Mouse (Mus musculus) lung, embryonic 14.5 days (tissue): ENCODE measurements around the gene Plekha5. TPM values are rescaled to one million over a fixed set of nuclear protein-coding genes. Genes with fewer than 3 reads are reported as not detected.

Experiments used
- ATAC-seq: fragments of 200-750 bp; cut with Nextera tagmentation; 2 replicates; pipeline ENCODE4 v1.8.0; 2017; ENCODE audit warnings: mild to moderate bottlenecking, moderate TSS enrichment, moderate library complexity; ENCODE audit not compliant: insufficient read depth
- DNase-seq: peaks from one replicate; pipeline ENCODE4 v3.0.0-alpha.2; 2015
- H3K27ac ChIP-seq: fragments of 300-500 bp; sonication (generic); 2 replicates; pipeline ENCODE4 v1.5.1; 2014; ENCODE audit warnings: low read depth, mild to moderate bottlenecking, moderate library complexity
- H3K27me3 ChIP-seq: fragments of 300-500 bp; sonication (generic); 2 replicates; pipeline ENCODE4 v1.6.1; 2014; ENCODE audit warnings: low read length, control low read depth; ENCODE audit not compliant: insufficient read depth
- H3K36me3 ChIP-seq: fragments of 300-500 bp; sonication (generic); 2 replicates; pipeline ENCODE4 v1.6.1; 2014; ENCODE audit warnings: control low read depth; ENCODE audit not compliant: insufficient read depth
- H3K4me1 ChIP-seq: fragments of 300-500 bp; sonication (generic); 2 replicates; pipeline ENCODE4 v1.6.1; 2014; ENCODE audit warnings: antibody characterized with exemption, control low read depth; ENCODE audit not compliant: insufficient read depth
- H3K4me2 ChIP-seq: fragments of 300-500 bp; sonication (generic); 2 replicates; pipeline ENCODE4 v1.6.1; 2014; ENCODE audit warnings: mild to moderate bottlenecking
- H3K4me3 ChIP-seq: fragments of 300-500 bp; sonication (generic); 2 replicates; pipeline ENCODE4 v1.5.1; 2014; ENCODE audit warnings: low read depth, low read length
- H3K9ac ChIP-seq: fragments of 300-500 bp; sonication (generic); 2 replicates; pipeline ENCODE4 v1.6.1; 2014
- H3K9me3 ChIP-seq: fragments of 300-500 bp; sonication (generic); 2 replicates; pipeline ENCODE4 v1.6.1; 2016; ENCODE audit warnings: low read depth, low read length, control low read depth
- CTCF ChIP-seq: IDR thresholded peaks from 2 replicates; pipeline ENCODE4 v1.5.1; 2016; ENCODE audit warnings: antibody characterized with exemption, low read depth
- WGBS: fragments of 180-500 bp; shearing (Covaris S2); extraction: QIAGEN DNeasy Blood & Tissue Kit; methylation state at CpG from one replicate; pipeline ENCODE4 v1.1.7; 2014; 5-methylcytosine and 5-hydroxymethylcytosine counted together
- polyA plus RNA-seq: library from polyadenylated mRNA; unstranded; fragments of >200 nt; fragmentation: Nextera tagmentation; extraction: Ambion mirVana; gene quantifications from 2 replicates; pipeline ENCODE4 v1.2.1, GENCODE M21; 2014

Gene Plekha5
- polyA plus RNA-seq, 1 experiment from 2014 or later = 54.3 TPM

DNA sequence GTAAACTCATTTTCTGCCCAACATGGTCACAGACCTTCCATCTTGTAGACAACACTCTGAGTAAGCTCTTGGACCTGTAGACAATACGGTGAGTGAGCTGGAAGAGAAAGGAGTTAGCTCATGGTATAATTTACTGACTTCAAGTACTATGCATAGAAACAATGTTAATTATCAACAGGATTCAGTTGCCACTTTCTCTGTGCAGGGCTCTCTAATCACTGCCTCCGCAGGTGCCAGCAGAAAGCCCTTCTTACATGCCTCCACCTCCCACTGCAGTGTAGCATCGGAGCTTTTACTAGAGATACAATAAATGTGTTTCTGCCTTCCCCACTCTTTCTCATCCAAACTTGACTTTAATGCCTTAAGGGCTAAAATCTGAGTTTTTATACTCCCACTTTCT, 11.9 kb upstream of the Plekha5 start:
- no peaks in the 10 kb centered on the region for H3K4me1 ChIP-seq
- ATAC-seq (no peak), DNase-seq (no peak)
- WGBS = 84% methylated on average over 3 of the region's 3 CpGs
- no peaks in the 10 kb centered on the region for H3K36me3 ChIP-seq
- no peak for TF ChIP-seq CTCF
- no peak overlapping the region for H3K4me2 ChIP-seq
- H3K27ac ChIP-seq = no peak overlapping the region
- H3K9ac ChIP-seq = no peak overlapping the region
- H3K4me3 ChIP-seq = no peak overlapping the region
- H3K9me3 ChIP-seq = no peaks in the 10 kb centered on the region
- H3K27me3 ChIP-seq = no peaks in the 10 kb centered on the region

DNA sequence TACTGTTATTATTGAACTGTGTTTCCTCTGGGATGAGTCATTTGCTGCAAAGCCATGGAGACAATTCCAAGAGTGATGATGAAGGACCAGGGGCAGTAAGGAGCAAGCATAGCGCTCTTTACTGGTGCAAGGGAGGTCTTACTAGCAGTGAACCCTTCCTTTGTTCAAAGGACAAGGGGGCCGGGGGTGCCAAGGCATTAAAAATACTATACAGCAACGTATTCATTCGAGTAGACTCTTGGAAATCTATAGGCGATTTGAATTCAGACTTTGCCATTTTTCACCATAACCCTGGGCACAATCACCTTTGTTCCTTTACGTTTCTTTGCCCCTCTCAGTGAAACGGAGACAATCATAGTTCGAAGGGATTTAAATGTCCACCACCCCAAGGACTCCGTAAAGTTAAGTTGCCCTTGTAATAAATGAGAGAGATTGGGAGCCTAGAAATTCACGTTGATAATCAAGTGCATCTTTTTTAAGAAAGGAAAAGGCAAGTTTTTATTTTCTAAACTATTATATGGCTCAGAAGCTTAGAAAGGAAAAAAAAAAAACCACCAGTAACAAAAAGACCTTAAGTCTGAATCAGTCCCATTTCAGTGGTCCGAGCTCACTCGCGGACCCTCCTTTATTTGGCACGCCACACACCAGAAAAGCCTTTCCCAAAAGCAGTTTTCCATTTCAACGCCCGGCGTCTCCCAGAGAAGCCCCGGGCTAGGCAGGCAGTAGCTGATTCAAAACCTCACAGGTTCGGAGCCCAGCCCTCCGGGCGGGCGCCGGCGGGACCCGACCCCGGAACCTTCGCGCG, 611 bp upstream of the Plekha5 start:
- no peak for TF ChIP-seq CTCF
- H3K36me3 ChIP-seq = peaks cover 14% of the 10 kb centered on the region
- WGBS = 11% methylated on average over 29 of the region's 29 CpGs
- no peaks in the 10 kb centered on the region for H3K27me3 ChIP-seq
- H3K9ac ChIP-seq = peak overlapping the region; percentile 90
- H3K4me1 ChIP-seq = no peaks in the 10 kb centered on the region
- no peaks in the 10 kb centered on the region for H3K9me3 ChIP-seq
- peak overlapping the region; percentile 88 for H3K4me3 ChIP-seq
- peak overlapping the region; percentile 80 for H3K4me2 ChIP-seq
- DNase-seq (no peak), ATAC-seq (no peak)
- peak overlapping the region; percentile 93 for H3K27ac ChIP-seq

DNA sequence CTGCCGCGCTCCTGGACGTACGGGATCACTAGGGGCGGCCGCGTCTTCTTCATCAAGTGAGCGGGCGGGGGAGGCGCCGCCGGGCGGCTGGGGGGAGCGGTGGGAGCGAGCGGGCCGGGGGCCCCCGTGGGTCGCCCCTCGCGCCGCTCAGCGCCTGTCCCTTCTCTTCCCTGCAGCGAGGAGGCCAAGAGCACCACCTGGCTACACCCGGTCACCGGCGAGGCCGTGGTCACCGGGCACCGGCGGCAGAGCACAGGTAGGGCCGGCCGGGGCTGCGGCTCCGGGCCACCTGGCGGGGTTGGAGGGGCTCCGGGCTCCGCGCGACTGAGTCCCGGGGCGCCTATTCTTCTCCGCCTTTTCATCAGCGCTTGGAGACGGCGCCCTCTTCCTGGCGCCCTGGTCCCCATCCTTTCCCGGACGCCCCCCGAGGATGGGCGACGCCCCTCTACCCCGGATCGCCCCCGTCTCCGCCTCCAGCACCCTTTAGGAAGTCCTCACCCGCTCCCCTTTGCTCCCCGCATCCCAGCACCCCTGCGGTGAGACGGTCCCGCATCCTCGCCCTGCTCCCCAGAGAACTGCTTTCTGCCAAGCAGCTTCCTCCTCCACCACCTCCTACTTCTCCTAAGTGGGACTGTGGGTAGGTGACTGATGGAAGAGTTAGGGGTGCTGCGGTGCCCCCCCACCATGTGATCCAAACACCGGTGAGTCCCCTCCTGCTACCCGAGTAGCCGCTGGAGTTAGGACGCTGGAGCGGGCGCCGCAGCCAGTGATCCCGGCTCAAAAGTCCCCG, 542 bp downstream of the Plekha5 start:
- under 1% methylated on average over 51 of the region's 72 CpGs for WGBS
- H3K4me3 ChIP-seq = peak overlapping the region; percentile 88
- DNase-seq = peak; percentile 56

DNA sequence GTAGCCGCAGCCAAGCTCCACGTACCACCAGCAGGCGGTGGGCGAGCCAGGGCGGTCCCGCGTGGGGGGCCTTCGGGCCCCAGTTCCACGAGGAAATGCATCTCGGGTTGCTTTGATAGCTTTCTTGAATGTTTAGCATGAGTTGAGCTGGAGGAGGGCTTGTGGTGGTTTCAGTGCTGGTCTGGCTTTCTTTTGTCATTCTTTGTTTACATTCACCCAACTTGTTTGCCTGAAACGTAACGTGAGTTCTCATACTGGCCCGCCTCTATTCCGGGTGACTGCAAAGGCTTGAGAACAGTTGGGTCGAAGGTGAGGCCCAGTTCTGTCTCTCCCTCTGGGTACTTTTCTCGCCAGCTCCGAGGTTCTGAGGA, 1.1 kb downstream of the Plekha5 start:
- DNase-seq (peak; percentile 66), ATAC-seq (peak; percentile 7; the same call in 1 of the 2 replicates)
- peak; percentile 54 for TF ChIP-seq CTCF
- peak overlapping the region; percentile 80 for H3K4me2 ChIP-seq
- peaks cover 27% of the 10 kb centered on the region for H3K36me3 ChIP-seq
- H3K27ac ChIP-seq = peak overlapping the region; percentile 93
- H3K9me3 ChIP-seq = no peaks in the 10 kb centered on the region
- peak overlapping the region; percentile 88 for H3K4me3 ChIP-seq
- WGBS = under 1% methylated on average over 17 of the region's 17 CpGs
- H3K27me3 ChIP-seq = no peaks in the 10 kb centered on the region
- H3K4me1 ChIP-seq = no peaks in the 10 kb centered on the region
- H3K9ac ChIP-seq = peak overlapping the region; percentile 90

More for the DNA sequence above, 542 bp downstream of the Plekha5 start:
- Histone ChIP-seq H3K27me3 (no peaks in the 10 kb centered on the region), H3K27ac (peak overlapping the region; percentile 93), H3K36me3 (peaks cover 25% of the 10 kb centered on the region), H3K9me3 (no peaks in the 10 kb centered on the region), H3K9ac (peak overlapping the region; percentile 90), H3K4me2 (peak overlapping the region; percentile 80), H3K4me1 (no peaks in the 10 kb centered on the region)
- ATAC-seq = peak; percentile 80
- no peak for TF ChIP-seq CTCF

DNA sequence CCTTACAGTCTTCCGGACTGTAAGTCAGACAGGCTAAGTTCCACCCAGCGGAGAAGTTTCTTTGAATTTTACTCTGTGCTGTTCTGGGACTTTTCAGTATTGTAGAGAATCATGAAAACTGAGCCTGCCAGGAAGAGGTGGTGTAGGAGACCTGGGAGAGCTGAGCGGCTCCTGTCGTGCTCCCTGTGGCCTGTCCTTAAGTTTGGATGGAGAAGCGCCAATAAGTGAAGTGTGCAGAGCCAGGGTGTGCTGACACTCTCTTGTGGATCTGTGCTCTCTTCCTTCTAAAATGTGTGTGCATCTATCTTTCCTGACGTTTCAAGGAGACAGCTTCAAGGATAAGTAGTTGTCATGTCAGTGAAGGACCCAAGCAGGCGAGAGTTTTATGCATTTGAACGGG, 5.4 kb downstream of the Plekha5 start:
- WGBS = 62% methylated on average over 8 of the region's 8 CpGs
- Histone ChIP-seq H3K27ac (no peak overlapping the region), H3K4me1 (no peaks in the 10 kb centered on the region), H3K4me3 (no peak overlapping the region), H3K9ac (no peak overlapping the region), H3K36me3 (peaks cover 57% of the 10 kb centered on the region), H3K9me3 (no peaks in the 10 kb centered on the region), H3K4me2 (no peak overlapping the region), H3K27me3 (no peaks in the 10 kb centered on the region)
- TF ChIP-seq CTCF = no peak
- no peak for ATAC-seq
- DNase-seq = no peak

DNA sequence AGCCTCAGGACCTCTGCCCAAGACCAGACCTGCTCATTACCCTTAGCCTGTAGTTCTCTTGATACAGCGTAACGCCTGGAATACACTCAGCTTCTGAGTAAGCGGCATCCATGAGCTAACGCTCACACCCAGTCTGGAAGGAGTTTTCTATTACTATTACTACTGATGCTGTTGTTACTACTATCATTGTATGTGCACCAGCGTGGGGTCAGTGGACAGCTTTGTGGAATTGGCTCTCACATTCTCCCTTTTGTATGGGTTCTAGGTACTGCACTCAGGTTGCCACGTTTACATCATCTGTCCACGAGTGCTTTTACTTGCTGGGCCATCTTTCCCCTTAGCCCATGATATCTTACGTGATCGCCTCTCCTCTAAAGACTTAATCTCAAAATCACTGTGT, 8.5 kb downstream of the Plekha5 start:
- DNase-seq = no peak
- Histone ChIP-seq H3K36me3 (peaks cover 51% of the 10 kb centered on the region), H3K27me3 (no peaks in the 10 kb centered on the region), H3K9me3 (no peaks in the 10 kb centered on the region), H3K27ac (no peak overlapping the region), H3K4me1 (no peaks in the 10 kb centered on the region), H3K9ac (no peak overlapping the region), H3K4me3 (no peak overlapping the region), H3K4me2 (no peak overlapping the region)
- TF ChIP-seq CTCF = no peak
- 79% methylated on average over 9 of the region's 9 CpGs for WGBS
- ATAC-seq = no peak

DNA sequence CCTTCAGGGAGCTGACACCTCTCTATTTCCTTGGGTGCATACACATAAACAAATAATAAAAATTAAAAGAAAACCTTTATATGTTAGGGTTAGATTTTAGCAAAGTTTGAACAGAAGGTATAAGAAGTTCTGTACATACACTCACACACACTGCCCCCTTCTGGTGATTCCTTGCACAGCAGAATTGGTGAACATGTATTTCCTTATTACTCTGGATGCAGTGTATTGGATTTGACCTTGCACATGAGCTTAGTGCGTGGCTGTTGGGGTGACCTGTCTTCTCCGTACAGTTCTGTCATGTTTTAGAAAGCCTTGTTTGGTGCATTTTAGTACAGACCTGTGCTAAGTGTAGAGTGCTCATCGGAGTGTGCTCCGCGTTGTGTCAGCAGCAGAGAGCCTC, 19.5 kb downstream of the Plekha5 start:
- no peak overlapping the region for H3K27ac ChIP-seq
- H3K36me3 ChIP-seq = peaks cover 7% of the 10 kb centered on the region; the same call in 1 of the 2 replicates
- ATAC-seq (no peak; the same call in 1 of the 2 replicates), DNase-seq (peak; percentile 89)
- H3K4me3 ChIP-seq = no peak overlapping the region
- H3K4me1 ChIP-seq = no peaks in the 10 kb centered on the region
- H3K9me3 ChIP-seq = no peaks in the 10 kb centered on the region
- 89% methylated on average over 5 of the region's 5 CpGs for WGBS
- no peaks in the 10 kb centered on the region for H3K27me3 ChIP-seq
- H3K4me2 ChIP-seq = no peak overlapping the region
- no peak overlapping the region for H3K9ac ChIP-seq
- TF ChIP-seq CTCF = peak; percentile 82
